Mouse (Mus musculus) monocyte, adult 5-6 weeks (primary cell): ENCODE measurements at regions not wholly inside any gene's neighbourhood (a gene's known extent, or its start where the extent isn't known, plus 50 kb on each side); places are given as distances from the start of the nearest gene placed in this dataset.

ENCODE experiments used
- ATAC-seq: fragments of 153-309, 156-312 bp; replicated peaks from 2 replicates; pipeline ENCODE4 v1.8.0; 2017; ENCODE audit warnings: mild to moderate bottlenecking; ENCODE audit not compliant: low TSS enrichment, insufficient number of reproducible peaks, severe bottlenecking, poor library complexity, low FRiP score

DNA sequence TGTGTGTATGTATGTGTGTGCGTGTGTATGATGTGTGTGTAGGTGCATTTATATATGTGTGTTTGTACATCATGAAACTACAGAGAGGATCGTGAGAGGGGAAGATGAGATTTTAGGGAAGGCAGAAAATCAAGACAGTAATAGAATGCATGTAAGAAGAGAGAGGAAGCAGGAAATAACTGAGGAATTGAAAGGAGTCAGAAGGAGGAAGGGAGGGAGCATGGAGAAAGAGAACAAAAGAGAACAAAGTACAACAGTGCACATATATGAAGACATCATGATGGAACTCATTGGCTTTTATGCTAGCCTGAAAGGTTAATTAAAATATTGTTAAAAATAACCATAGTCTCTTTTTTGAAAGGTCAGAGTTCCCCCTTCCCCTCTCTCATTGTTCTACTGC, 111.4 kb downstream of the Uchl5 start:
- ATAC-seq, result no peak

DNA sequence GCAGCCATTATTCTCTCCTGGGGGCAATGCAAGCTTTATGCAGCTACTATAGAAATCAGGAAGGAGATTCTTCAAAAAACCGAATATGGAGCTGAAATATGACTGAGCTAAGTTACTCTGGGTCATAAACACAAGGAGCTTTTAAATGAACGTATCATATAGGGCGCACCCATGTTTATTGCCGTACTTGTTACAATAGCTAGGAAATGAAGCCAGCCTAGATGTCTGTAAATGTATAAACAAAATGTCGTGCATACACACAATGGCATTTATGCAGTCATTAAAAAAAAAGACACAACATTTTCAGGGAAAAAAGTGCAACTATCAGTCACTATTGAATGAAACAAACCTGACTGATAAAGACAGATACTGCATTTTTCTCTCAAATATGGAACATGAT, 111.0 kb downstream of the Uchl5 start:
- no peak for ATAC-seq

DNA sequence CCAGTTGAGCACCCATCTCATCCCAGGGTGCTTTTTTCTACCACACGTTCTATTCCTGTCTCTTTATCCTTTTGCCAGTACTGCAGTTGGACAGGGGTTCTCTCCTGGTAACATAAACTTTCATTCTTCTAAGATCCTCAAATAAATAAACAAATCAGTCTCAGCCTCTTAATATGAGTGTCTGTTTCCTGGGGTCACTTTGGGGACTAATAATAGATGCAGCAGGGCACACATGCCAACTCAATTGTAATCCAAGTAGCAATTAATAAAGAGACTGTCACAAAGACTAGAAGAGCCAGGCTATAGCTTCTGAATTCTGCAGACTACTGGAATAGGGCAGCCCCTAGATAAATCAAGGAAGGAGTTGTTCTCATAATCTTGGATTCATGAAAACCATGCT, 108.9 kb downstream of the Uchl5 start:
- ATAC-seq, result no peak

DNA sequence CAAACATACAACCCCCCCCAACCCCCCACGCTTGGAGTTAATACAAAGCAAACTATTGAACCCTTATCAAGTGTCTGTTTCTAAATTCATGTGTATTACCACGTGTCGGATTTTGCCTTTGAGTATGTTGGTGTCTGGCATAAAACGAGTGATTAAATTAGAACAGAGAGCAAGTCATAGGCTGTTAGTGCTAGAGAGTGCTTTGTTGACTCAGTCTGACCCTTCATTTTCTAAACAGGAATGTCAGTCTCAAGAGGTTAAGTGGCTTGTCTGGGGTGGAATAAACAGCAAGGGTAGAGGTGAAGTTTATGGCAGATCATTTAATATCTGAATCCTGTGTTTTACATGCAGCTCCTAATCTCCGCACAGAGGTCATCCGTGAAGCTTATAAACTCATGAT, 104.1 kb downstream of the Uchl5 start:
- ATAC-seq, result no peak

DNA sequence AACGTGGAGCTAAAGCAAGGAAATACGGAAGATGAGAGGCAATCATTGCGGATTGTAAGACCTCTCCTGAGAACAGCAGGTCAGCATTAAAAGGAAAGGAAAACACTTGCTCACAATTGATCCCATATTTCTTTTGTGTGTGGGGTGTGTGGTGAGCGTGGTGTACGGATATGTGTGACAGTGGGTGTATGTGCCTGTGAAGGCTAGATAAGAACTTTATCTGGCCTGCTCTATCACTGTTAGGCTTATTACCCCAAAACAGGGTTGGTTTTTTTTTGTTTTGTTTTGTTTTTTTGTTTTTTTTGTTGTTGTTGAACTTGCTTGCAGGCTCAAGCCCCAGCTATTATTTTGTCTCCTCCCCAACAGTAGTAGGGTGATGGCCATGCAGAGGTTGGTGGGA, 102.5 kb downstream of the Uchl5 start:
- no peak for ATAC-seq

DNA sequence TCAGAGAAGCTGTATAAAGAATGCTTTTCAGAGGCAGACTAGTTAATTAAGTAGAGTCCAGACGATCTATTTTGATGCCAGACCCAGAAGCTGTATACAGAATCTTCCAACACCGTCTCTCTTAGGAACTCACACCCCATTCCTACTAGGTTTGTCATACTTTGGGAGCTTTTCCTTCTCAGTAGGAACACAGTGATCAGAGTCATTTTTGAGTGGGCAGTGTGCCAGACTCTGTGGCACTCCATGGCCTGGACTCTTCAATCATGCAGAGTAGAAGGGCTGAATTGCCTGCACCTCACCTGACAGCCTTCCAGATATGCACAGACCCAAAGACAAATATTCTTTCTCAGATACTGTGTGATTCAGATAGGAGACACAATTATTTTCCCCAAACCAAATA, 101.2 kb downstream of the Uchl5 start:
- ATAC-seq, result no peak

DNA sequence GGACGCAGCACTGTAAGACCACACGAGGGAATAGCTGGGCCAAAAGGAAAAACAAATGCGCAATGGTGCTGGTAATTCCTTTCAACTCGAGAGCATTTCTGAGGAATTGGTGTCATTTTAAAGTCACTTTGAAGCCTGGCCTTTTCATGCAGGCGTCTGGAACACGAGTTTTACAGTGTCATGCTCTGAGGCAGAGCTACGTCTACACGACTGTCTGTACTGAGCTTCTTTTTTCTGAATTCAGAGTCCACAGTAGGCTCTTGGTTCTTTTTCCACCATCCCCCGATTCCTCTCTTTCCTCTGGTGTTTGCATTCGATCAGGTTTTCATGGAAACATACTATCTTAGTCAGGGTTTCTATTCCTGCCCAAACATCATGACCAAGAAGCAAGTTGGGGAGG, 83.2 kb downstream of the Uchl5 start:
- no peak for ATAC-seq

DNA sequence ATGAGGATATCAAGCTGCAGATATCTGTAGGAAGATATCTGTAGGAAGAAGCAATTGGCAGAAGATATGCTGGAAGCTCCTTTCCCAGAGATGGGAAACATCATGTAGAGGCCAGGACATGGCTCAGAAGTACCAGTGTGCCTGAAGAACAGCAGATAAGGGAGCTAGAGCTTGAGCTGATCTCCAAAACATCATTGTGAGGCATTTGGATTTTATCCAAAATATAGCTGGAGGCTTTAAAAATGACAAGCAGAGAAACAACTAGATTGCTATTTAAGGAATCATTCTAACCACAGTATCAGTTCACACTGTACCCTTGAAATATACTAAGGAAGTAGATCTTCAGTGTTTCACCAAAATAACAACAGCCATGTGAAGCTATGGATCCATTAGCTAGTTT, 81.5 kb downstream of the Uchl5 start:
- ATAC-seq, result no peak
